Mouse (Mus musculus) erythroblast, embryonic 14.5 days (primary cell): ENCODE data around the gene Zfyve9. TPM values are rescaled to one million over a fixed set of nuclear protein-coding genes. Genes with fewer than 3 reads are reported as not detected.

ENCODE experiments used
- H3K27me3 ChIP-seq: 2 replicates; pipeline ENCODE4 v1.6.1; 2012; ENCODE audit warnings: inconsistent platforms; ENCODE audit not compliant: control insufficient read depth
- H3K36me3 ChIP-seq: 2 replicates; pipeline ENCODE4 v1.6.1; 2012; ENCODE audit warnings: mild to moderate bottlenecking, inconsistent platforms; ENCODE audit not compliant: control insufficient read depth
- H3K4me1 ChIP-seq: 2 replicates; pipeline ENCODE4 v1.6.1; 2012; ENCODE audit warnings: inconsistent platforms; ENCODE audit not compliant: control insufficient read depth
- H3K4me3 ChIP-seq: replicated peaks from 2 replicates; pipeline ENCODE3; 2012; ENCODE audit warnings: moderate library complexity, mild to moderate bottlenecking, inconsistent platforms
- H3K9me3 ChIP-seq: 2 replicates; pipeline ENCODE4 v1.6.1; 2012; ENCODE audit warnings: low read length, inconsistent platforms, mixed read lengths; ENCODE audit not compliant: control insufficient read depth
- GATA1 ChIP-seq: IDR thresholded peaks from 2 replicates; pipeline ENCODE4 v1.6.1; 2012; ENCODE audit warnings: low read length, inconsistent platforms, mixed read lengths
- TAL1 ChIP-seq: IDR thresholded peaks from 3 replicates; pipeline ENCODE4 v1.6.1; 2012; ENCODE audit warnings: low read length, inconsistent platforms, mixed read lengths
- polyA plus RNA-seq: library from polyadenylated mRNA; stranded (reverse); fragments of >175 nt; gene quantifications from 2 replicates; pipeline ENCODE4 v1.2.3, GENCODE M21; 2012

Gene Zfyve9
- polyA plus RNA-seq, 1 experiment: not detected

DNA sequence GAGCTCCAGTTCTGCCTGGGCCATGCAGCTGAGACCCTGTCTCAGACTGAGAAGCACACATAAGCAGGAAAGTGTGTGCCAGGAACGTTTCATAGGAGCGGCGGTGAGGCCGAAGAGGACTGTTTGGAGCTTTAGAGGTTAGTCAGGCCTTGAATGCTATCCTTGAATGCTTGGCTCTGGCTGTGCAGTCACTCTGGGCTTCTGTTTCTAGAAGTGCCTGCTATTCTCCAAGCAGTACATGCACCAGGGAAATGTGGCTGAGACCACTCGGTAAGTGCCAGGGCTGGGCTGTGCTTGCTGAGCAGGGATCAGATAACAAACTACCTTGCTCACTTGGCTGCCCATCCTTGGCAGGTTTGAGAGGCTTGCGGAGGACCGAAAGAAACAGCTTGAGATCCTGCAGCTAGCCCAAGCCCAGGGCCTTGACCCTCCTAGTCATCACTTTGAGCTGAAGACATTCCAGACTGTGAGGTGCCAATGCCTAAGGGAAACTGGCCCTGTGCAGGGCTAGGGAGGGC, 151.2 kb downstream of the Zfyve9 start:
- Histone ChIP-seq H3K36me3 (peaks cover 94% of the 10 kb centered on the region), H3K4me1 (no peaks in the 10 kb centered on the region), H3K27me3 (no peaks in the 10 kb centered on the region), H3K4me3 (no peak overlapping the region), H3K9me3 (no peaks in the 10 kb centered on the region)
- TF ChIP-seq TAL1: no peak
- TF ChIP-seq GATA1: no peak

DNA sequence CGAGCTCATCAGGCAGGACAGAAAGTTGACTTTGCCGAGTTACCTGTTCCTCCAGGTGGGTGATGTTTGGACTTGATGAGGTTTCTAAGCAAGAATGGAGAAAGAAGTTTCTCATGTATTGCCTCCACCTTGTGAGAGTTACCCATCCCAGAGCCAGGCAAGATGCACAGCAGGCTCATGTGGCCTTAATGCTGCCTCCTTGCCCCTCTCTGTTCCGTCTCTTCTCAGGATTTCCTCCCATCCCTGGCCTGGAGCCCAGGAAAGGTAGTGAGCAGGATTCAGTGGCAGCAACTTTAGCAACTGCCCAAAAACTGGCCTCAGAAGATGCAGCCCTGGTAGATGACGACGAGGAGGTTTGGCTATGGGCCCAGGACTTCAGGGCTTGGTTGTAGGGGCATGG, 153.5 kb downstream of the Zfyve9 start:
- Histone ChIP-seq H3K27me3 (no peaks in the 10 kb centered on the region), H3K36me3 (peaks cover 84% of the 10 kb centered on the region), H3K9me3 (no peaks in the 10 kb centered on the region), H3K4me3 (no peak overlapping the region), H3K4me1 (no peaks in the 10 kb centered on the region)
- no peak for TF ChIP-seq TAL1
- TF ChIP-seq GATA1: no peak

- TF ChIP-seq TAL1 (no peak), GATA1 (no peak)
- peaks cover 45% of the 10 kb centered on the region for H3K36me3 ChIP-seq
- H3K9me3 ChIP-seq: peaks cover 2% of the 10 kb centered on the region; the same call in 1 of the 2 replicates
- no peak overlapping the region for H3K4me3 ChIP-seq
- H3K27me3 ChIP-seq: no peaks in the 10 kb centered on the region
- H3K4me1 ChIP-seq: peaks cover 25% of the 10 kb centered on the region
Measured at GRCm38 (mm10) chr4:108621504-108621903, 159.1 kb downstream of the Zfyve9 start.

GRCm38 (mm10) chr4:108620536-108620935, 160.1 kb downstream of the Zfyve9 start:
- Histone ChIP-seq H3K4me1 (peaks cover 25% of the 10 kb centered on the region), H3K9me3 (peaks cover 2% of the 10 kb centered on the region; the same call in 1 of the 2 replicates), H3K27me3 (no peaks in the 10 kb centered on the region), H3K36me3 (peaks cover 45% of the 10 kb centered on the region), H3K4me3 (peak overlapping the region; percentile 86)
- TF ChIP-seq TAL1: no peak
- no peak for TF ChIP-seq GATA1

GRCm38 (mm10) chr4:108619587-108620341, 160.8 kb downstream of the Zfyve9 start, which contains the start of gene Cc2d1b:
Gene Cc2d1b (plus strand): TSS chr4:108619940.
- peak within 1 kb of the TSS; percentile 86 for H3K4me3 ChIP-seq
- peaks cover 2% of the 10 kb centered on the region; the same call in 1 of the 2 replicates for H3K9me3 ChIP-seq
- peaks cover 45% of the 10 kb centered on the region for H3K36me3 ChIP-seq
- H3K4me1 ChIP-seq: peaks cover 25% of the 10 kb centered on the region
- H3K27me3 ChIP-seq: no peaks in the 10 kb centered on the region
- TF ChIP-seq GATA1 (no peak), TAL1 (no peak)

DNA sequence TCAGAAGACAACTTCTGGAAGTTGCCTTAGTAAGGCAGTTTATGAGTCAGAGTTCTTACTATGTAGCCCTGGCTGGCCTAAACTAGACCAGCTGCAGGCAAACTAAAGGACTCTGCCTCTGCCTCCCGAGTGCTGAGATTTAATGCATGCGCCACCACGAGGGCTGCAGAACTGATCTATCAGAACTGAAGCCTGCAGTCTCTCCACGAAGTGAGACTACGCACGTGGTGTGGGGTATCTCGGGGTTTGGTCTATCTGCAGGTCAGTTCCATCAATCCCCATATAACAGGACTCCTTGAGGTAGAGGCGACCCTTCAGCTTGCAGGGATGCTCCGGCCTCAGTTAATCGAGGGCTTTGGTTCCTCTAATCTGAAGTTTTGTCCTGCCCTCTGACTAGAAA, 161.4 kb downstream of the Zfyve9 start:
- peaks cover 25% of the 10 kb centered on the region for H3K4me1 ChIP-seq
- peaks cover 2% of the 10 kb centered on the region; the same call in 1 of the 2 replicates for H3K9me3 ChIP-seq
- TF ChIP-seq GATA1 (no peak), TAL1 (no peak)
- no peaks in the 10 kb centered on the region for H3K27me3 ChIP-seq
- H3K36me3 ChIP-seq: peaks cover 45% of the 10 kb centered on the region
- H3K4me3 ChIP-seq: peak overlapping the region; percentile 86

DNA sequence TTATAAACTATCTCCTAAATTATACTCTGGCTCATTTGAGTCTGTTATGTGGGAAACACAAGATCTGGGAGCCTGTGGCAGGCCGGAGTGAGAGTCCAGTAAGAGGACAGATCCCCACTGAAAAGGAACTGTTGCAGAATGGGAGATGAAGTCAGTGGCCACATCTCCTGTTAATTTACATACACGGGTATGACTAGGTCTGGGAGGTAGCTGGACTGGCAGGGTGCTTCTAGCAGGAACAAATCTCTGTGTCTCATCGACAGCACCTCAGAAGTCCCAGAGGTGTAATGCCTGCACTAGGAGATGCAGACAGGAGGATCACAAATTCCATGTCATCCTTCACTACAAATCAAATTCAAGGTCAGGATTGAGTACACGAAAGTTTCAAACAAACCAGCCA, 162.0 kb downstream of the Zfyve9 start:
- H3K27me3 ChIP-seq: no peaks in the 10 kb centered on the region
- TF ChIP-seq TAL1 (no peak), GATA1 (no peak)
- peaks cover 45% of the 10 kb centered on the region for H3K36me3 ChIP-seq
- H3K9me3 ChIP-seq: peaks cover 2% of the 10 kb centered on the region; the same call in 1 of the 2 replicates
- H3K4me3 ChIP-seq: no peak overlapping the region
- peaks cover 25% of the 10 kb centered on the region for H3K4me1 ChIP-seq

DNA sequence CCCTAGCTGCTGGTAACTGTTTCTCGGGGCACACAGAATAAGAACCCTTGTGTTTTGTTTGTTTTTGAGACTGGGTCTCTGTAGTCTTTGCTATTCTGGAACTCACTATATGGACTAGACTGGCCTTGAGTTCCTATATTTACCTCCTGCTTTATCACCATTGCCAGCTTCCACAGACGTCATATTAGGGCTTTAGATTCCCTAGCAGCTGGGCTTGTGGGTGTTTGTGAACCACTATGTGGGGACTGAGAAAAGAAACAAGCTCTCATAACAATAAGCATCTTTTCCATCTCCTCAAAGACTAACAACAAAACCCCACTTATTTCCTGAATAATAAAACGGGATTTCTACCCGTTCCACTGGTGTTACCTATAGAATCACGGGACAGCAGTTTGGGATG, 169.7 kb downstream of the Zfyve9 start:
- TF ChIP-seq GATA1 (no peak), TAL1 (no peak)
- no peaks in the 10 kb centered on the region for H3K27me3 ChIP-seq
- H3K4me1 ChIP-seq: no peaks in the 10 kb centered on the region
- peaks cover 93% of the 10 kb centered on the region for H3K36me3 ChIP-seq
- H3K9me3 ChIP-seq: no peaks in the 10 kb centered on the region
- H3K4me3 ChIP-seq: no peak overlapping the region

GRCm38 (mm10) chr4:108608651-108609050, 171.9 kb downstream of the Zfyve9 start:
- no peaks in the 10 kb centered on the region for H3K27me3 ChIP-seq
- no peaks in the 10 kb centered on the region for H3K4me1 ChIP-seq
- no peaks in the 10 kb centered on the region for H3K9me3 ChIP-seq
- no peak for TF ChIP-seq GATA1
- TF ChIP-seq TAL1: no peak
- H3K4me3 ChIP-seq: no peak overlapping the region
- peaks cover 93% of the 10 kb centered on the region for H3K36me3 ChIP-seq

- H3K27me3 ChIP-seq: no peaks in the 10 kb centered on the region
- no peaks in the 10 kb centered on the region for H3K9me3 ChIP-seq
- peaks cover 93% of the 10 kb centered on the region for H3K36me3 ChIP-seq
- no peak overlapping the region for H3K4me3 ChIP-seq
- no peaks in the 10 kb centered on the region for H3K4me1 ChIP-seq
- TF ChIP-seq TAL1: no peak
- TF ChIP-seq GATA1: no peak
Measured at GRCm38 (mm10) chr4:108601870-108602269, 178.7 kb downstream of the Zfyve9 start.
